Mouse (Mus musculus) testis, adult 2 months (tissue): ENCODE data around the gene Pip5k1c.

Experiments used
- CTCF ChIP-seq: fragments of 200-500 bp; IDR thresholded peaks from 2 replicates; pipeline ENCODE4 v1.5.1; 2012; ENCODE audit warnings: low read depth, mild to moderate bottlenecking, inconsistent platforms, low read length, moderate library complexity; ENCODE audit not compliant: control insufficient read depth, insufficient read depth, insufficient replicate concordance
- POLR2A ChIP-seq: fragments of 200-500 bp; IDR thresholded peaks from 2 replicates; pipeline ENCODE4 v1.6.1; 2012; ENCODE audit warnings: low read depth, mild to moderate bottlenecking, inconsistent platforms, low read length, moderate library complexity; ENCODE audit not compliant: control insufficient read depth

GRCm38 (mm10) chr10:81301321-81301720, 8.6 kb downstream of the Pip5k1c start:
- TF ChIP-seq CTCF (no peak), POLR2A (no peak)
